Mouse (Mus musculus): ENCODE measurements at regions not wholly inside any gene's neighbourhood (a gene's known extent, or its start where the extent isn't known, plus 50 kb on each side); places are given as distances from the start of the nearest gene placed in this dataset.

GRCm38 (mm10) chr10:95747939-95748338, 74.7 kb upstream of the Anapc15-ps start:
- no peak for TF ChIP-seq POLR2A (IDR thresholded peaks at IDR 0.05; ENCODE audit: low read depth, low read length)
- no peak for TF ChIP-seq CTCF (IDR thresholded peaks at IDR 0.05; ENCODE audit: borderline replicate concordance, insufficient read depth, low read length)
